Mouse (Mus musculus) kidney, postnatal 0 days (tissue): ENCODE data around the gene 0610012G03Rik. TPM values are rescaled to one million over a fixed set of nuclear protein-coding genes. Genes with fewer than 3 reads are reported as not detected.
A peak's percentile ranks its signal among the peaks of the same experiment; 100 is the strongest.

Source experiments
- ATAC-seq: fragments of 200-750 bp; cut with Nextera tagmentation; replicated peaks from 2 replicates; pipeline ENCODE4 v1.8.0; 2017; ENCODE audit warnings: low read depth, moderate number of reproducible peaks, moderate TSS enrichment, moderate library complexity; ENCODE audit not compliant: low FRiP score
- DNase-seq: peaks from one replicate; pipeline ENCODE4 v3.0.0-alpha.2; 2016; ENCODE audit warnings: low spot score
- H3K27ac ChIP-seq: fragments of 300-500 bp; sonication (generic); 2 replicates; pipeline ENCODE4 v1.5.1; 2014; ENCODE audit warnings: mild to moderate bottlenecking
- H3K27me3 ChIP-seq: fragments of 300-500 bp; sonication (generic); 2 replicates; pipeline ENCODE4 v1.6.1; 2014; ENCODE audit warnings: low read length, mixed read lengths; ENCODE audit not compliant: insufficient read depth
- H3K36me3 ChIP-seq: fragments of 300-500 bp; sonication (generic); 2 replicates; pipeline ENCODE4 v1.6.1; 2014; ENCODE audit warnings: low read length, mixed read lengths; ENCODE audit not compliant: insufficient read depth
- H3K4me1 ChIP-seq: fragments of 300-500 bp; sonication (generic); replicated peaks from 2 replicates; pipeline ENCODE4 v1.6.1; 2014; ENCODE audit warnings: antibody characterized with exemption, low read length, mixed read lengths; ENCODE audit not compliant: insufficient read depth
- H3K4me2 ChIP-seq: fragments of 300-500 bp; sonication (generic); 2 replicates; pipeline ENCODE4 v1.6.1; 2014; ENCODE audit warnings: mild to moderate bottlenecking, low read length, moderate library complexity, mixed read lengths
- H3K4me3 ChIP-seq: fragments of 300-500 bp; sonication (generic); replicated peaks from 2 replicates; pipeline ENCODE4 v1.5.1; 2014; ENCODE audit warnings: low read depth, low read length
- H3K9ac ChIP-seq: fragments of 300-500 bp; sonication (generic); 2 replicates; pipeline ENCODE4 v1.6.1; 2014; ENCODE audit warnings: low read depth, low read length
- H3K9me3 ChIP-seq: fragments of 300-500 bp; sonication (generic); replicated peaks from 2 replicates; pipeline ENCODE4 v1.6.1; 2016; ENCODE audit warnings: low read length, inconsistent platforms, mixed read lengths
- CTCF ChIP-seq: IDR thresholded peaks from 2 replicates; pipeline ENCODE4 v1.5.1; 2016; ENCODE audit warnings: antibody characterized with exemption, low read depth, mild to moderate bottlenecking, moderate library complexity
- WGBS: fragments of 180-500 bp; shearing (Covaris S2); extraction: QIAGEN DNeasy Blood & Tissue Kit; methylation state at CpG from one replicate; pipeline ENCODE4 v1.1.7; 2014; 5-methylcytosine and 5-hydroxymethylcytosine counted together
- polyA plus RNA-seq: library from polyadenylated mRNA; unstranded; fragments of >200 nt; fragmentation: Nextera tagmentation; extraction: Ambion mirVana; gene quantifications from 2 replicates; pipeline ENCODE4 v1.2.1, GENCODE M21; 2015

The 0610012G03Rik gene
- polyA plus RNA-seq, 1 experiment from 2014 or later = 140 TPM

GRCm38 (mm10) chr16:31933751-31934549 is 14.3 kb downstream of the 0610012G03Rik start, which contains the start of gene Pigz:
TSS of gene Pigz (plus strand) at chr16:31933851.
- Histone ChIP-seq H3K9me3 (no peaks in the 10 kb centered on the region), H3K9ac (peak within 1 kb of the TSS; percentile 42; the same call in 1 of the 2 replicates), H3K36me3 (no peaks in the 10 kb centered on the region), H3K27ac (no peak within 1 kb of the TSS), H3K4me3 (peak within 1 kb of the TSS; percentile 52), H3K27me3 (peaks cover 11% of the 10 kb centered on the region; the same call in 1 of the 2 replicates), H3K4me2 (peak within 1 kb of the TSS; percentile 92), H3K4me1 (peaks cover 11% of the 10 kb centered on the region; the same call in 1 of the 2 replicates)
- DNase-seq (no peak), ATAC-seq (no peak)
- WGBS = 8% methylated on average over 42 of the region's 42 CpGs
- TF ChIP-seq CTCF = no peak

- no peak overlapping the region for H3K27ac ChIP-seq
- H3K9ac ChIP-seq = peak overlapping the region; percentile 42; the same call in 1 of the 2 replicates
- ATAC-seq (peak; percentile 83), DNase-seq (peak; percentile 97)
- H3K4me1 ChIP-seq = peaks cover 11% of the 10 kb centered on the region; the same call in 1 of the 2 replicates
- H3K4me2 ChIP-seq = peak overlapping the region; percentile 92
- peaks cover 11% of the 10 kb centered on the region; the same call in 1 of the 2 replicates for H3K27me3 ChIP-seq
- no peaks in the 10 kb centered on the region for H3K9me3 ChIP-seq
- WGBS = under 1% methylated on average over 50 of the region's 50 CpGs
- peak overlapping the region; percentile 52 for H3K4me3 ChIP-seq
- no peaks in the 10 kb centered on the region for H3K36me3 ChIP-seq
- peak; percentile 93 for TF ChIP-seq CTCF
These were observed 15.2 kb downstream of the 0610012G03Rik start for GRCm38 (mm10) chr16:31932840-31933697.

- Histone ChIP-seq H3K4me1 (peaks cover 11% of the 10 kb centered on the region; the same call in 1 of the 2 replicates), H3K27ac (no peak overlapping the region), H3K4me3 (no peak overlapping the region), H3K9ac (no peak overlapping the region), H3K4me2 (no peak overlapping the region), H3K27me3 (peaks cover 11% of the 10 kb centered on the region; the same call in 1 of the 2 replicates), H3K9me3 (no peaks in the 10 kb centered on the region), H3K36me3 (no peaks in the 10 kb centered on the region)
- no peak for TF ChIP-seq CTCF
- 73% methylated on average over 5 of the region's 5 CpGs for WGBS
- ATAC-seq (no peak), DNase-seq (no peak)
These were observed 16.0 kb downstream of the 0610012G03Rik start for GRCm38 (mm10) chr16:31932255-31932654.

GRCm38 (mm10) chr16:31931330-31931729 is 17.0 kb downstream of the 0610012G03Rik start:
- no peak for ATAC-seq
- H3K9me3 ChIP-seq = no peaks in the 10 kb centered on the region
- 55% methylated on average over 17 of the region's 17 CpGs for WGBS
- H3K27ac ChIP-seq = 0 out of 2 replicates have a peak overlapping the region, but pooled peaks have one; percentile 19
- H3K27me3 ChIP-seq = peaks cover 11% of the 10 kb centered on the region; the same call in 1 of the 2 replicates
- H3K4me2 ChIP-seq = no peak overlapping the region
- no peaks in the 10 kb centered on the region for H3K36me3 ChIP-seq
- no peak overlapping the region for H3K9ac ChIP-seq
- no peak for TF ChIP-seq CTCF
- H3K4me1 ChIP-seq = peaks cover 11% of the 10 kb centered on the region; the same call in 1 of the 2 replicates
- H3K4me3 ChIP-seq = no peak overlapping the region
- no peak for DNase-seq

DNA sequence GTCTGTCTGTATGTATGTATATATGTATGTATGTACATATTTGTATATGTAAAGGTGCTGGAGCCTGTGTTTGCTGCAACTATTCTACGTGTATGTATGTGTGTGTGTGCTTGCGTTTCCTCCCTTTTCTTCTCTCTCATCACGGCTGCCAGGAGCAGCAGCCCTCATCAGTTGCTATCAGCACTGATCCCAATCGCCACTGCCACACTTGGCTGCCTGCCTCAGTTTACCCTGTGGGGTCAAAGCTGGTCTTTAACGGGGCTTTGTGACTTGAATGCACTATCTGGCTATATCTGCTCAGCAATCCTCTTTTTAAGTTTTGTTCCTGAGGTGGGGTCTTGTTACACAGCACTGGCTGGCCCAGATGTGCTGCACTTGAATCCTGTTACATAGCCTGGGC is 20.9 kb downstream of the 0610012G03Rik start:
- Histone ChIP-seq H3K9ac (no peak overlapping the region), H3K27ac (no peak overlapping the region), H3K27me3 (no peaks in the 10 kb centered on the region), H3K36me3 (no peaks in the 10 kb centered on the region), H3K9me3 (no peaks in the 10 kb centered on the region), H3K4me2 (no peak overlapping the region), H3K4me1 (no peaks in the 10 kb centered on the region), H3K4me3 (no peak overlapping the region)
- ATAC-seq = no peak
- no peak for DNase-seq
- WGBS = 84% methylated on average over 5 of the region's 5 CpGs
- no peak for TF ChIP-seq CTCF
